Mouse (Mus musculus): ENCODE measurements around the gene Angel1. TPM values are rescaled to one million over a fixed set of nuclear protein-coding genes. Genes with fewer than 3 reads are reported as not detected.

Angel1 gene
- total and polyA plus RNA-seq, 3 experiments, result 2.7 to 6.1 (median 3.5) TPM

DNA sequence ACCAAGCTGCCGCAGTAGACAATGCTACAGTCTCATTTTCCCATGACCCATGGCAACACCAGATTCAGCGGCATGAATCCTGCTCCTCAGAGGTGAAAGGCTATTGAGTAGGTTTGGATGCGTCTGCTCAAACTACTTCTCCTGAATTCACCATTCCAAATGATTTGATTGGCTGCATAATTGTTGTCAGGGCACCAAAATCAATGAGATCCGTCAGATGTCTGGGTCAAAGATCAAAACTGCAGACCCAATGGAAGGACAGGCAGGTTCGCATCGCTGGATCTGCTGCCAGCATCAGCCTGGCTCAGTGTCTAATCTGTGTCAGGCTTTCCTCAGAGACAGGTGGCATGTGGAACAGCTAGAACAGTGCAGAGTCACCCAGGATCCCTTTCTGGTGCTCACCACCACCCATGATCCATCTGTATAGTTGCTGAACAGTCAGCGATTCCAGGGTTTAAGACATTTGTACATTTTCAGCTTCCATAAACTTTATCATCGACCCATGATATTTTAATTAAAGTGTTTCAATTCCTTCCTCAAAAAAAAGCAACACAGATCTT, 74.9 kb downstream of the Angel1 start:
- no peak for DNase-seq
- Histone ChIP-seq H3K36me3 (ENCODE audit: control insufficient read depth, insufficient read depth, low read length) (no peaks in the 10 kb centered on the region), H3K27me3 (ENCODE audit: control insufficient read depth, insufficient read depth, low read length) (no peaks in the 10 kb centered on the region), H3K4me1 (ENCODE audit: control insufficient read depth, insufficient read depth, low read length) (peaks cover 7% of the 10 kb centered on the region), H3K9ac (ENCODE audit: low read depth, low read length) (no peak overlapping the region), H3K27ac (no peak overlapping the region), H3K79me2 (replicated peaks; ENCODE audit: control insufficient read depth, insufficient read depth, low read length) (no peaks in the 10 kb centered on the region), H3K4me3 (no peak overlapping the region)
- 97% methylated on average over 8 of the region's 8 CpGs for WGBS
- no peak for TF ChIP-seq EP300 (IDR thresholded peaks at IDR 0.05; ENCODE audit: insufficient read depth, low read depth, low read length)
- no peak for TF ChIP-seq CTCF (IDR thresholded peaks at IDR 0.05)
- no peak for TF ChIP-seq POLR2A (IDR thresholded peaks at IDR 0.05; ENCODE audit: insufficient read depth, low read depth, low read length)
- intact Hi-C loops (cut with DNase I), result loop anchor here (5.0 kb wide), 1 partner anchor 36 kb away; no protein-coding TSS in a partner anchor

Other genes with a start within 250 kb of the Angel1 start
- gene Vash1, start 47.8 kb downstream of the Angel1 start, total RNA-seq (2021), result 10 to 100 TPM; 10.0 to 14.8 TPM
- 6.4 and 9.3 TPM in 2 replicates for gene Vash1, start 47.8 kb downstream of the Angel1 start, polyA plus RNA-seq (2012; rRNA removed)
- gene Lrrc74a, start 7.9 kb upstream of the Angel1 start, total RNA-seq (2021), result not detected
- not detected in 2 replicates for gene Lrrc74a, start 7.9 kb upstream of the Angel1 start, polyA plus RNA-seq (2012; rRNA removed)
- 10 to 100 TPM; 32.6 to 36.9 TPM for gene Irf2bpl, start 158.3 kb upstream of the Angel1 start, total RNA-seq (2021)
- gene Irf2bpl, start 158.3 kb upstream of the Angel1 start, polyA plus RNA-seq (2012; rRNA removed), result 15.6 and 20.1 TPM in 2 replicates
- gene Cipc, start 220.6 kb upstream of the Angel1 start, total RNA-seq (2021), result 10 to 100 TPM; 43.8 to 45.1 TPM
- 34.1 and 39.6 TPM in 2 replicates for gene Cipc, start 220.6 kb upstream of the Angel1 start, polyA plus RNA-seq (2012; rRNA removed)

Measured in heart, adult 2 months (tissue).